Mouse (Mus musculus) stomach, embryonic 15.5 days (tissue): Measurements from ENCODE around the gene Zfp2. TPM values are rescaled to one million over a fixed set of nuclear protein-coding genes. Genes with fewer than 3 reads are reported as not detected.
A peak's percentile ranks its signal among the peaks of the same experiment; 100 is the strongest.

Experiments
- ATAC-seq: fragments of 200-750 bp; cut with Nextera tagmentation; 2 replicates; pipeline ENCODE4 v1.8.0; 2017; ENCODE audit warnings: low read depth, moderate number of reproducible peaks, moderate TSS enrichment; ENCODE audit not compliant: insufficient read depth, low FRiP score
- H3K27ac ChIP-seq: fragments of 300-500 bp; sonication (generic); 2 replicates; pipeline ENCODE4 v1.5.1; 2015; ENCODE audit warnings: mild to moderate bottlenecking, inconsistent platforms
- H3K27me3 ChIP-seq: fragments of 300-500 bp; sonication (generic); replicated peaks from 2 replicates; pipeline ENCODE4 v1.6.1; 2015; ENCODE audit warnings: inconsistent platforms
- H3K36me3 ChIP-seq: fragments of 300-500 bp; sonication (generic); 2 replicates; pipeline ENCODE4 v1.6.1; 2015; ENCODE audit warnings: inconsistent platforms
- H3K4me1 ChIP-seq: fragments of 300-500 bp; sonication (generic); 2 replicates; pipeline ENCODE4 v1.6.1; 2015; ENCODE audit warnings: inconsistent platforms
- H3K4me2 ChIP-seq: fragments of 300-500 bp; sonication (generic); 2 replicates; pipeline ENCODE4 v1.6.1; 2015; ENCODE audit warnings: mild to moderate bottlenecking, inconsistent platforms
- H3K4me3 ChIP-seq: fragments of 300-500 bp; sonication (generic); replicated peaks from 2 replicates; pipeline ENCODE4 v1.5.1; 2015; ENCODE audit warnings: inconsistent platforms
- H3K9ac ChIP-seq: fragments of 300-500 bp; sonication (generic); 2 replicates; pipeline ENCODE4 v1.6.1; 2015; ENCODE audit warnings: inconsistent platforms
- H3K9me3 ChIP-seq: fragments of 300-500 bp; sonication (generic); 2 replicates; pipeline ENCODE4 v1.6.1; 2016; ENCODE audit warnings: inconsistent platforms
- WGBS: fragments of 180-500 bp; shearing (Covaris S2); methylation state at CpG from one replicate; pipeline ENCODE4 v1.1.7; 2015; 5-methylcytosine and 5-hydroxymethylcytosine counted together
- polyA plus RNA-seq: library from polyadenylated mRNA; unstranded; fragments of >200 nt; fragmentation: Nextera tagmentation; extraction: Ambion mirVana; gene quantifications from 2 replicates; pipeline ENCODE4 v1.2.1, GENCODE M21; 2015

The Zfp2 gene
- polyA plus RNA-seq, 1 experiment from 2014 or later = 9.5 TPM

GRCm38 (mm10) chr11:50850989-50851601, 64.9 kb downstream of the Zfp2 start:
- Histone ChIP-seq H3K27me3 (peaks cover 59% of the 10 kb centered on the region), H3K4me1 (peaks cover 12% of the 10 kb centered on the region), H3K4me3 (peak overlapping the region; percentile 38), H3K36me3 (no peaks in the 10 kb centered on the region), H3K9me3 (no peaks in the 10 kb centered on the region), H3K27ac (no peak overlapping the region), H3K9ac (peak overlapping the region; percentile 12; the same call in 1 of the 2 replicates), H3K4me2 (peak overlapping the region; percentile 78)
- no peak for ATAC-seq
- WGBS = under 1% methylated on average over 59 of the region's 72 CpGs

GRCm38 (mm10) chr11:50850177-50850735, 65.7 kb downstream of the Zfp2 start, which contains the start of gene Grm6:
Gene Grm6, plus strand, starts transcription at chr11:50850685.
- WGBS = 2% methylated on average over 11 of the region's 11 CpGs
- H3K9me3 ChIP-seq = no peaks in the 10 kb centered on the region
- H3K4me1 ChIP-seq = peaks cover 12% of the 10 kb centered on the region
- H3K4me3 ChIP-seq = peak within 1 kb of the TSS; percentile 38
- peak within 1 kb of the TSS; percentile 78 for H3K4me2 ChIP-seq
- no peak for ATAC-seq
- H3K9ac ChIP-seq = peak within 1 kb of the TSS; percentile 12; the same call in 1 of the 2 replicates
- peaks cover 59% of the 10 kb centered on the region for H3K27me3 ChIP-seq
- H3K36me3 ChIP-seq = no peaks in the 10 kb centered on the region
- no peak within 1 kb of the TSS for H3K27ac ChIP-seq

- no peaks in the 10 kb centered on the region for H3K36me3 ChIP-seq
- peaks cover 59% of the 10 kb centered on the region for H3K27me3 ChIP-seq
- WGBS = 1% methylated on average over 10 of the region's 10 CpGs
- ATAC-seq = no peak
- H3K4me3 ChIP-seq = peak overlapping the region; percentile 17; the same call in 1 of the 2 replicates
- H3K4me2 ChIP-seq = no peak overlapping the region
- no peaks in the 10 kb centered on the region for H3K9me3 ChIP-seq
- H3K9ac ChIP-seq = no peak overlapping the region
- no peak overlapping the region for H3K27ac ChIP-seq
- peaks cover 12% of the 10 kb centered on the region for H3K4me1 ChIP-seq
Measured at GRCm38 (mm10) chr11:50849310-50849709, 66.7 kb downstream of the Zfp2 start.

Other genes with a start within 250 kb of the Zfp2 start
- gene Zfp354c, start 88.4 kb downstream of the Zfp2 start, polyA plus RNA-seq = 19.8 and 22.0 TPM in 2 replicates
- gene Zfp879, start 74.6 kb downstream of the Zfp2 start, polyA plus RNA-seq = 0.52 and 0.58 TPM in 2 replicates
- 0.09 and 0.18 TPM in 2 replicates for gene Grm6, start 65.5 kb downstream of the Zfp2 start, polyA plus RNA-seq
- 5.6 and 5.7 TPM in 2 replicates for gene Zfp454, start 28.5 kb downstream of the Zfp2 start, polyA plus RNA-seq
- 1.0 and 1.3 TPM in 2 replicates for gene Zfp354b, start 15.5 kb upstream of the Zfp2 start, polyA plus RNA-seq
- not detected in 2 replicates for gene 4933414I15Rik, start 27.6 kb upstream of the Zfp2 start, polyA plus RNA-seq
- gene Prop1, start 37.6 kb upstream of the Zfp2 start, polyA plus RNA-seq = not detected in 2 replicates
- not detected in 2 replicates for gene Olfr1378, start 50.4 kb upstream of the Zfp2 start, polyA plus RNA-seq
- not detected in 2 replicates for gene Olfr1377, start 65.8 kb upstream of the Zfp2 start, polyA plus RNA-seq
- gene Olfr51, start 87.4 kb upstream of the Zfp2 start, polyA plus RNA-seq = not detected in 2 replicates
- gene Olfr54, start 98.1 kb upstream of the Zfp2 start, polyA plus RNA-seq = not detected in 2 replicates
- gene Olfr1375, start 131.9 kb upstream of the Zfp2 start, polyA plus RNA-seq = not detected in 2 replicates
- gene Zfp354a, start 143.1 kb upstream of the Zfp2 start, polyA plus RNA-seq = 6.3 and 9.4 TPM in 2 replicates